Mouse (Mus musculus) cerebellum, adult 2 months (tissue): Measurements from ENCODE around the gene Gsg1l.

Source experiments
- CTCF ChIP-seq: fragments of 200-500 bp; IDR thresholded peaks from 2 replicates; pipeline ENCODE4 v1.5.1; 2011; ENCODE audit warnings: low read depth, mild to moderate bottlenecking, control low read depth, low read length, moderate library complexity, borderline replicate concordance; ENCODE audit not compliant: insufficient read depth
- POLR2A ChIP-seq: fragments of 200-500 bp; IDR thresholded peaks from 2 replicates; pipeline ENCODE4 v1.6.1; 2011; ENCODE audit warnings: low read length, control low read depth, borderline replicate concordance; ENCODE audit not compliant: insufficient read depth

- TF ChIP-seq POLR2A (no peak), CTCF (no peak)
Observed at GRCm38 (mm10) chr7:125969076-125969475, 113.1 kb downstream of the Gsg1l start.
